Mouse (Mus musculus) C2C12 (cell line): ENCODE measurements at regions not wholly inside any gene's neighbourhood (a gene's known extent, or its start where the extent isn't known, plus 50 kb on each side); places are given as distances from the start of the nearest gene placed in this dataset.

Experiments used
- CEBPB ChIP-seq: IDR thresholded peaks from one replicate; pipeline ENCODE4 v1.6.1; 2011; ENCODE audit warnings: low read depth, mild to moderate bottlenecking, control low read depth, moderate library complexity
- CTCF ChIP-seq: IDR thresholded peaks from one replicate; pipeline ENCODE4 v1.5.1; 2011; ENCODE audit not compliant: control insufficient read depth, insufficient read depth, insufficient read length
- FOSL1 ChIP-seq: IDR thresholded peaks from one replicate; pipeline ENCODE4 v1.8.0; 2011; ENCODE audit warnings: mild to moderate bottlenecking, low read length; ENCODE audit not compliant: poor library complexity, insufficient read depth, severe bottlenecking
- MAX ChIP-seq: IDR thresholded peaks from one replicate; pipeline ENCODE4 v1.6.1; 2011; ENCODE audit warnings: mild to moderate bottlenecking, control low read depth
- MYOD1 ChIP-seq: IDR thresholded peaks from one replicate; pipeline ENCODE4 v1.6.1; 2011; ENCODE audit warnings: low read depth; ENCODE audit not compliant: control insufficient read depth, insufficient read length
- MYOG ChIP-seq: IDR thresholded peaks from one replicate; pipeline ENCODE4 v1.6.1; 2011; ENCODE audit not compliant: control insufficient read depth, insufficient read length; ENCODE audit errors: extremely low read depth
- USF1 ChIP-seq: IDR thresholded peaks from one replicate; pipeline ENCODE4 v1.6.1; 2011; ENCODE audit warnings: low read depth, mild to moderate bottlenecking, control low read depth, moderate library complexity

DNA sequence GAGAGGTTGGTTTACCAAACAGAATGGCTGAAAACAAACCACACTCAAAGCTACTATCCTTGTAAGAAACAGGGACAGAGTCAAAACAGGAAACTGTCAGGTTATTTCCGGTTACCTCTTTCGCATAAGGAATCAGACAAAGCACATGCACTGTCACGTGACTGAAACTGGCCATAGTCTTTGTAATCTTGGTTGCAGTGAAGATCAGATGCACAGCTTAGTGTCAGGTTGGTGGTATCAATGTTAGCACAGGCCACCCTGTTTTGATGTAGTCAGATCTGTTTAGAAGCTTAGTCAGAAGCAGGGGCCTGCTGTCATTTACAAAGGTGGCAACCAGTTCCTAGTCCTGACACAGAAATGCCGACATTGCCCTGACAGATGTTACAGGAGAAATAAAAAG, 51.4 kb upstream of the Apod start:
- TF ChIP-seq CTCF, result no peak
- TF ChIP-seq MYOG, result no peak
- TF ChIP-seq MAX, result no peak
- no peak for TF ChIP-seq CEBPB
- TF ChIP-seq USF1, result peak; percentile 38
- no peak for TF ChIP-seq MYOD1
- TF ChIP-seq FOSL1, result no peak
